Mouse (Mus musculus): ENCODE measurements around the gene Dirc2. TPM values are rescaled to one million over a fixed set of nuclear protein-coding genes. Genes with fewer than 3 reads are reported as not detected.

Dirc2 gene
- polyA plus RNA-seq, 1 experiment from 2014 or later = 16.0 TPM

DNA sequence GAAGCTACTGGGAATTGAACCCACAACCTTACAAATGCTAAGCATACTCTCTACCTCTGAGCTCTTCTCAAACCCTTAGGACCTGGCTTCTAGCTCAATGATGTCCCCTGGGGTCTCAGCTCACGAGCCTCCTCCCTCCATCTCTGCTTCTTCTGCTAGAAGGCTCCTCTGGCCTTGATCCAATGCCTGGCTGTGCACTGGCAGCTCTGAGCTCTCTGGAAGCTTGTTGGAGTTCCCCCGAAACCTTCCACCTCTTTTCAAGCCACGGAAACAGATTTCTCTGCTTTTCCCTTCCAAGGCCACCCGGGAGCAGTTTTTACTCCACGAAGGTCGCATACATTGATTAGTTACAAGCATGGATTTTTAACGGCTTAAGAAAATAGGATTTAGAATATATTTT, 82.7 kb downstream of the Dirc2 start:
- no peak overlapping the region for H3K27ac ChIP-seq (ENCODE audit: low read depth)
- no peak for ATAC-seq (ENCODE audit: insufficient read depth)
- no peak overlapping the region for H3K4me3 ChIP-seq (ENCODE audit: low read depth, low read length)
- H3K27me3 ChIP-seq (ENCODE audit: insufficient read depth, low read length) = no peaks in the 10 kb centered on the region
- no peaks in the 10 kb centered on the region for H3K9me3 ChIP-seq (ENCODE audit: low read depth, low read length)
- H3K9ac ChIP-seq = no peak overlapping the region
- H3K36me3 ChIP-seq (ENCODE audit: insufficient read depth) = no peaks in the 10 kb centered on the region
- H3K4me2 ChIP-seq = no peak overlapping the region
- H3K4me1 ChIP-seq (ENCODE audit: insufficient read depth) = no peaks in the 10 kb centered on the region
- no peak for DNase-seq
- no peak for TF ChIP-seq CTCF (IDR thresholded peaks at IDR 0.05; ENCODE audit: low read depth)
- 69% methylated on average over 7 of the region's 7 CpGs for WGBS

- DNase-seq (no peak), ATAC-seq (ENCODE audit: insufficient read depth) (no peak)
- 68% methylated on average over 13 of the region's 13 CpGs for WGBS
Measured at GRCm38 (mm10) chr16:35685027-35685426, 84.1 kb downstream of the Dirc2 start.

GRCm38 (mm10) chr16:35681327-35682108, 87.6 kb downstream of the Dirc2 start:
- ATAC-seq (ENCODE audit: insufficient read depth) (no peak), DNase-seq (no peak)
- Histone ChIP-seq H3K9me3 (ENCODE audit: low read depth, low read length) (no peaks in the 10 kb centered on the region), H3K4me2 (no peak overlapping the region), H3K4me1 (ENCODE audit: insufficient read depth) (no peaks in the 10 kb centered on the region), H3K4me3 (ENCODE audit: low read depth, low read length) (no peak overlapping the region), H3K36me3 (ENCODE audit: insufficient read depth) (no peaks in the 10 kb centered on the region), H3K9ac (no peak overlapping the region), H3K27ac (ENCODE audit: low read depth) (no peak overlapping the region), H3K27me3 (ENCODE audit: insufficient read depth, low read length) (no peaks in the 10 kb centered on the region)
- TF ChIP-seq CTCF (IDR thresholded peaks at IDR 0.05; ENCODE audit: low read depth) = no peak
- WGBS = 53% methylated on average over 17 of the region's 17 CpGs

More at GRCm38 (mm10) chr16:35685027-35685426, 84.1 kb downstream of the Dirc2 start:
- Histone ChIP-seq H3K4me1 (ENCODE audit: insufficient read depth) (no peaks in the 10 kb centered on the region), H3K9me3 (ENCODE audit: low read depth, low read length) (no peaks in the 10 kb centered on the region), H3K27me3 (ENCODE audit: insufficient read depth, low read length) (no peaks in the 10 kb centered on the region), H3K4me2 (no peak overlapping the region), H3K36me3 (ENCODE audit: insufficient read depth) (no peaks in the 10 kb centered on the region), H3K27ac (ENCODE audit: low read depth) (no peak overlapping the region), H3K9ac (no peak overlapping the region), H3K4me3 (ENCODE audit: low read depth, low read length) (no peak overlapping the region)
- TF ChIP-seq CTCF (IDR thresholded peaks at IDR 0.05; ENCODE audit: low read depth) = no peak

- 17% methylated on average over 3 of the region's 3 CpGs for WGBS
- Histone ChIP-seq H3K4me3 (ENCODE audit: low read depth, low read length) (no peak overlapping the region), H3K9ac (no peak overlapping the region), H3K27ac (ENCODE audit: low read depth) (no peak overlapping the region), H3K27me3 (ENCODE audit: insufficient read depth, low read length) (no peaks in the 10 kb centered on the region), H3K36me3 (ENCODE audit: insufficient read depth) (no peaks in the 10 kb centered on the region), H3K4me2 (no peak overlapping the region), H3K4me1 (ENCODE audit: insufficient read depth) (no peaks in the 10 kb centered on the region), H3K9me3 (ENCODE audit: low read depth, low read length) (no peaks in the 10 kb centered on the region)
- DNase-seq (peak; percentile 28), ATAC-seq (ENCODE audit: insufficient read depth) (no peak)
- TF ChIP-seq CTCF (IDR thresholded peaks at IDR 0.05; ENCODE audit: low read depth) = no peak
Measured at GRCm38 (mm10) chr16:35678476-35678875, 90.7 kb downstream of the Dirc2 start.

DNA sequence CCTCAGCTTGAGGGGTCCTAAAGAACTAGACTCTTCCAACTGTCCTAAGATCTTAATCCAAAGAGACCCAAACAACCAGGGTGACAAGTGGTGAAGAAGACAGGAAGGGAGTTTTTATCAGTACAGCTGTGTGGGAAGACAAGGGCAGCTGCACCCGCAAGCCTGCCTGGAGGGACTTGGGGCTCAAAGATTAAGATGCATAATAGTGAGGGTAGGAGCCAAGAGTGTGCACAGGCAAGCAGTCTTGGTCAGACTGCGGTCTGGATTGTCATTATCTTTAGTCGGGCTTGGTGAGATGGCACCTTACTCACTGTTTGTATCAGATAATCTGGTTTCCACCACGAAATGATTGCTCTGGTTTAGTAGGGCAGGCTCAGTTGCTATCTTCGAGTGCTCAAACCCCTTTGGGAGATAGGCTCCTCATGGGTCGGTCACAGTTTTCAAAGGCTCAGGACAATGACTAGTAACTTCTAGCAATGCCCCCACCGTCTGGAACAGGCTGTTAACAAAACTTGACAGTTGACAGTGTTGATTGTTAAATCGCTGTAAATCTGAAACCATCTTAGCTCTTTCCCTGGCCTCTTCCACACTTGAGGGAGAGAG, 91.5 kb downstream of the Dirc2 start:
- no peak overlapping the region for H3K4me2 ChIP-seq
- H3K27me3 ChIP-seq (ENCODE audit: insufficient read depth, low read length) = no peaks in the 10 kb centered on the region
- ATAC-seq (ENCODE audit: insufficient read depth) (no peak), DNase-seq (no peak)
- H3K4me3 ChIP-seq (ENCODE audit: low read depth, low read length) = no peak overlapping the region
- no peak overlapping the region for H3K9ac ChIP-seq
- no peaks in the 10 kb centered on the region for H3K9me3 ChIP-seq (ENCODE audit: low read depth, low read length)
- H3K4me1 ChIP-seq (ENCODE audit: insufficient read depth) = no peaks in the 10 kb centered on the region
- H3K27ac ChIP-seq (ENCODE audit: low read depth) = no peak overlapping the region
- 48% methylated on average over 8 of the region's 8 CpGs for WGBS
- no peaks in the 10 kb centered on the region for H3K36me3 ChIP-seq (ENCODE audit: insufficient read depth)
- TF ChIP-seq CTCF (IDR thresholded peaks at IDR 0.05; ENCODE audit: low read depth) = no peak

DNA sequence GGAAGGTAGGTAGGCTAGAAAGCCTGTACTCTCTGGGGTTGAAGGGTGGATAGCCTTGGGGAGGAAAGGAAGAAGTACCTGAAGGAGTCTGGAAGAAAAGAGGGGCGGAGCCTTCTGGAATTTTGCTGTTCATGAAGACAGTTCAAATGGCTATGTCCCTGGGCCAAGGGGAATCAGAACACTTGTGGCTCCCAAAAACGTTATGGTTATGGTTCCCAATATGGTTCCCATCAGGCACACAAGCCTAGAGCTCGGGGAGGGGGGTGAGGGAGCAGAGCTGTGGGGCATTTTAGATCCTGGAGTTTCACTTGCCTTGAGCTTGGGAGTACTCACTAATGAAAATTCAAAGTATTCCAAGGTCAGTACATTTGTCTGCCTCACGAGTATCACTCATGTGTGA, 104.3 kb downstream of the Dirc2 start:
- H3K4me3 ChIP-seq (ENCODE audit: low read depth, low read length) = no peak overlapping the region
- no peak overlapping the region for H3K27ac ChIP-seq (ENCODE audit: low read depth)
- no peaks in the 10 kb centered on the region for H3K4me1 ChIP-seq (ENCODE audit: insufficient read depth)
- H3K9me3 ChIP-seq (ENCODE audit: low read depth, low read length) = no peaks in the 10 kb centered on the region
- no peak overlapping the region for H3K9ac ChIP-seq
- no peak overlapping the region for H3K4me2 ChIP-seq
- 76% methylated on average over 4 of the region's 4 CpGs for WGBS
- TF ChIP-seq CTCF (IDR thresholded peaks at IDR 0.05; ENCODE audit: low read depth) = no peak
- peaks cover 14% of the 10 kb centered on the region for H3K27me3 ChIP-seq (ENCODE audit: insufficient read depth, low read length)
- ATAC-seq (ENCODE audit: insufficient read depth) = no peak
- H3K36me3 ChIP-seq (ENCODE audit: insufficient read depth) = no peaks in the 10 kb centered on the region
- no peak for DNase-seq

DNA sequence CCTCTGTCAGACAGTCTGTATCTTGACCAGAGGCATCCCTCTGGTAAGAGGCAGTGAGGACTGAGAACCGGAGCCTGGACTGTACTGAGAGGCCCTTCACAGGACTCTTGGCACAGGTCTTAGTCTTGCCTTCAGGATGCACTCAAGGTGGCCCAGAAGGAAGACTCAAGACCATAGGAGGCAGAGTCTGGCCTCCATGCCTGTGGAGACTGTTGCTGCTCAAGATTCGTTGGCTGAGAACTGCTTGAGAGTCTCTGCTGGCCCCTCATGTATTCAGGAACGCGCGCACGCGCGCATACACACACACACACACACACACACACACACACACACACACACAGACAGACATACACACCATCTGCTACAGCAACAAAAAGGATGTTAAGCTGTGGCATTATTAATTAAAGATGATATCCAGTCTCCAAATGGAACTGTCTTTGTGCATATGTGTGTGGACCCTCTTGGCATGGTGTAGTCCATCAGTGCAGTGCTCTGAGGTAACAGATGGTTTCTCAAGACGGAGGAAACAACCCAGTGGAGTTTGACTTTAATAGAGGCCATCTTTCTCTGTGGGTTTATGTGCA, 105.2 kb downstream of the Dirc2 start:
- WGBS = 91% methylated on average over 9 of the region's 9 CpGs
- H3K4me2 ChIP-seq = no peak overlapping the region
- no peak for TF ChIP-seq CTCF (IDR thresholded peaks at IDR 0.05; ENCODE audit: low read depth)
- H3K4me1 ChIP-seq (ENCODE audit: insufficient read depth) = no peaks in the 10 kb centered on the region
- no peak overlapping the region for H3K27ac ChIP-seq (ENCODE audit: low read depth)
- no peaks in the 10 kb centered on the region for H3K9me3 ChIP-seq (ENCODE audit: low read depth, low read length)
- H3K36me3 ChIP-seq (ENCODE audit: insufficient read depth) = no peaks in the 10 kb centered on the region
- DNase-seq (no peak), ATAC-seq (ENCODE audit: insufficient read depth) (no peak)
- no peak overlapping the region for H3K4me3 ChIP-seq (ENCODE audit: low read depth, low read length)
- H3K27me3 ChIP-seq (ENCODE audit: insufficient read depth, low read length) = peaks cover 23% of the 10 kb centered on the region
- H3K9ac ChIP-seq = no peak overlapping the region

All from lung, embryonic 14.5 days (tissue).